In genomic region chr1:40890246-40890645, GRCm38 (mm10) we compare ENCODE assay signal across 15 mouse cellular contexts.
DNase-seq lines count a peak whose midpoint lies in the region; ATAC-seq and TF ChIP-seq lines count a peak whose summit lies in the region.
"Had no signal": no experiment of that assay in that cellular context is flagged by ENCODE, and none has a peak within 500 bp of the region (broad histone marks: within the 10 kb centered on the region; RNA-seq: fewer than 3 reads in every experiment).

No protein-coding gene starts in this region.

- no peaks in the 10 kb centered on the region for H3K36me3 ChIP-seq in forebrain, embryonic 12.5 days (replicated peaks)
- H3K36me3 ChIP-seq in forebrain, embryonic 15.5 days: no peaks in the 10 kb centered on the region
- H3K36me3 ChIP-seq in kidney, embryonic 15.5 days: no peaks in the 10 kb centered on the region
- no peaks in the 10 kb centered on the region for H3K36me3 ChIP-seq in limb, embryonic 10.5 days
- H3K36me3 ChIP-seq: heart, embryonic 10.5 days; lung, embryonic 15.5 days; neural tube, embryonic 12.5 days had no signal

- no peak overlapping the region for H3K4me3 ChIP-seq in forebrain, embryonic 12.5 days (replicated peaks)
- H3K4me3 ChIP-seq in forebrain, embryonic 15.5 days: no peak overlapping the region
- no peak overlapping the region for H3K4me3 ChIP-seq in kidney, embryonic 15.5 days (replicated peaks)
- H3K4me3 ChIP-seq in limb, embryonic 10.5 days: no peak overlapping the region
- H3K4me3 ChIP-seq: heart, embryonic 10.5 days; lung, embryonic 15.5 days; megakaryocyte, embryonic 14.5 days; neural tube, embryonic 12.5 days had no signal

- no peak for TF ChIP-seq POLR2A in brain, embryonic 14.5 days (IDR thresholded peaks at IDR 0.05; ENCODE audit: borderline replicate concordance, extremely low read depth, insufficient read depth, insufficient read length, poor library complexity, severe bottlenecking)

- H3K27me3 ChIP-seq in forebrain, embryonic 12.5 days: no peaks in the 10 kb centered on the region
- H3K27me3 ChIP-seq in forebrain, embryonic 15.5 days: no peaks in the 10 kb centered on the region
- H3K27me3 ChIP-seq in kidney, embryonic 15.5 days: no peaks in the 10 kb centered on the region
- no peaks in the 10 kb centered on the region for H3K27me3 ChIP-seq in limb, embryonic 10.5 days (ENCODE audit: low read depth, poor library complexity, severe bottlenecking)
- H3K27me3 ChIP-seq: lung, embryonic 15.5 days; megakaryocyte, embryonic 14.5 days; neural tube, embryonic 12.5 days had no signal

- peaks cover 5% of the 10 kb centered on the region for H3K4me1 ChIP-seq in forebrain, embryonic 12.5 days
- peaks cover 14% of the 10 kb centered on the region for H3K4me1 ChIP-seq in forebrain, embryonic 15.5 days
- H3K4me1 ChIP-seq in kidney, embryonic 15.5 days: peaks cover 3% of the 10 kb centered on the region; the same call in 1 of the 2 replicates
- H3K4me1 ChIP-seq in limb, embryonic 10.5 days: peaks cover 8% of the 10 kb centered on the region
- H3K4me1 ChIP-seq: heart, embryonic 10.5 days; lung, embryonic 15.5 days; megakaryocyte, embryonic 14.5 days had no signal

- peak overlapping the region; percentile 29; the same call in 1 of the 2 replicates for H3K9ac ChIP-seq in forebrain, embryonic 12.5 days
- no peak overlapping the region for H3K9ac ChIP-seq in forebrain, embryonic 15.5 days (replicated peaks)
- no peak overlapping the region for H3K9ac ChIP-seq in kidney, embryonic 15.5 days
- H3K9ac ChIP-seq: lung, embryonic 15.5 days; neural tube, embryonic 12.5 days had no signal

- WGBS in forebrain, embryonic 12.5 days: 63% methylated on average over 8 of the region's 8 CpGs
- WGBS in forebrain, embryonic 15.5 days: 52% methylated on average over 8 of the region's 8 CpGs
- WGBS in kidney, embryonic 15.5 days: 54% methylated on average over 8 of the region's 8 CpGs
- 60% methylated on average over 8 of the region's 8 CpGs for WGBS in limb, embryonic 10.5 days

- no peak overlapping the region for H3K27ac ChIP-seq in forebrain, embryonic 12.5 days
- H3K27ac ChIP-seq in forebrain, embryonic 15.5 days (replicated peaks): no peak overlapping the region
- no peak overlapping the region for H3K27ac ChIP-seq in kidney, embryonic 15.5 days
- H3K27ac ChIP-seq in limb, embryonic 10.5 days: no peak overlapping the region
- H3K27ac ChIP-seq: heart, embryonic 10.5 days; lung, embryonic 15.5 days; neural tube, embryonic 12.5 days had no signal

- no peak for ATAC-seq in forebrain, embryonic 12.5 days (ENCODE audit: low FRiP score)
- no peak for ATAC-seq in forebrain, embryonic 15.5 days (replicated peaks)
- no peak for ATAC-seq in kidney, embryonic 15.5 days (replicated peaks; ENCODE audit: low FRiP score)

- no peak for TF ChIP-seq CTCF in brain, embryonic 14.5 days (IDR thresholded peaks at IDR 0.05; ENCODE audit: borderline replicate concordance, extremely low read depth, insufficient read depth, insufficient read length)

- H3K4me2 ChIP-seq in forebrain, embryonic 12.5 days: no peak overlapping the region
- H3K4me2 ChIP-seq in forebrain, embryonic 15.5 days (replicated peaks): no peak overlapping the region
- no peak overlapping the region for H3K4me2 ChIP-seq in kidney, embryonic 15.5 days
- H3K4me2 ChIP-seq: lung, embryonic 15.5 days; neural tube, embryonic 12.5 days had no signal

- no peaks in the 10 kb centered on the region for H3K9me3 ChIP-seq in forebrain, embryonic 12.5 days
- no peaks in the 10 kb centered on the region for H3K9me3 ChIP-seq in forebrain, embryonic 15.5 days
- H3K9me3 ChIP-seq in kidney, embryonic 15.5 days (replicated peaks): no peaks in the 10 kb centered on the region
- no peaks in the 10 kb centered on the region for H3K9me3 ChIP-seq in limb, embryonic 10.5 days (replicated peaks)
- H3K9me3 ChIP-seq: heart, embryonic 10.5 days; lung, embryonic 15.5 days; megakaryocyte, embryonic 14.5 days; neural tube, embryonic 12.5 days had no signal

- peak; percentile 8 for DNase-seq in kidney, adult 18-20 months
- peak; percentile 74 for DNase-seq in brain, embryonic 14.5 days (ENCODE audit: low read depth)
- DNase-seq in limb, embryonic 10.5 days (ENCODE audit: low spot score): peak; percentile 30
- no peak for DNase-seq in left cerebral cortex, postnatal 36 days (ENCODE audit: low spot score in 2 of 2)
- DNase-seq in lung, postnatal 25 days (ENCODE audit: low spot score): no peak
- DNase-seq: adrenal gland, postnatal 36 days; cerebellum, adult 11 months; heart, postnatal 4 days had no signal

- intact Hi-C loops in left cerebral cortex, postnatal 36 days (cut with DNase I): no loop called here

Comparison
In these comparisons a context has a peak if more than half of its experiments do, and no peak if none do; other contexts are left out.
1. DNase-seq: peak in kidney, adult 18-20 months (single experiment), brain, embryonic 14.5 days (single experiment) and limb, embryonic 10.5 days (single experiment); none in left cerebral cortex, postnatal 36 days (0 of 2) and lung, postnatal 25 days (single experiment).